Mouse (Mus musculus) fat pad, adult 2 months (tissue): ENCODE results near the gene Gm32687.
"Not testable (repeated sequence)": the region's sequence is repeated elsewhere in the genome, so short reads cannot be mapped to it uniquely, and the experiment has no call there.

Experiments used
- DNase-seq: peaks from one replicate; pipeline ENCODE4 v3.0.0-alpha.2; 2011; ENCODE audit warnings: low read depth, low spot score; ENCODE audit errors: extremely low read depth

Gm32687 gene

DNA sequence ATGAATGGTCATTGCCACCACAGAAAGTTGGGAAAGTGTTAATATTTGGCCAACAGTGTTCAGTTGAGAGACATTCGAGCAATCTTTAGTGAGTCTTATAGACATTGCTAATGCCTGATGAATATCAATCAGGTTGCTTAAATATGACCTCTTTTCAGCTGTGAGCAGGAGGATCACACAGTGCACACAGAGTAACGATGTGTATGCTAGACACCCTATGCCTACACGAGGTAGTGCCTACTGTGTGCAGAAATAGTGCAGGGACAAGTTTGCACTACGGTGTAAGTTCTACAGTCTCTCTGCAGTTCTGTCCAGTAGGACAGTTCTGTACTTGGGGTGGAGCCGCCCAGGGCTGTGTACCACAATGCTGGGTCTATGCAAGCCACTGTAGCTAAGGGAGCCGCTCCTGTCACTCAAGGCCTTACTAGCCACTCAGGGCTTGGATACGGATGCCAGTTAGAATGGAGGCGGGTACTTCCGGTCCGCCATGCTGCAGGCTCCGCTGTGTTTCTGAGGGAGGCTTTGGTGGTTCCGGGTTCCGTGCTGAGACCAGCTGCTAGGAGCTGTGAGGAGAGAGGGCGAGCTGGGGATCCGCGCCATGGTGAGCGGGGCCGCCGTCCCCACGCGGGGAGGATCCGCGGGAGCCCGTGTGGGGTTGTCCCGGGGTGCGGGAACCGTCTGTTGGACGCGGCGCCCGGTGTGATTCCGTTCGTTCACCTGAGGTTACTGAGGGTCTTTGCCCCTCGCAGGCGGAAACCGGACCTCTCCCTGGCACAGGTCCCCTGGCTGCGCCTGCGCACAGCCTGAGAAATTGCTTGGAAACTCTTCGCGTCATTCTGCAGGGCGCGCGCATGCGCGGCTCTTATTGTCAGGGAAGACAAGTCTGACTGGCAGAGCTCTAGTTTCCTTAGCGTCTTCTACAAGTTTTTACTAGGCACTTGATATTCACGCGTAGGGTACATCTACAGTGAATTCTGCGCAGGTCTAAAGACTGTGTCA, at the start of gene Gm32687:
TSS of gene Gm32687 (plus strand) at position 526 of the 999 bp plus-strand sequence.
- DNase-seq, result not testable (repeated sequence)

DNA sequence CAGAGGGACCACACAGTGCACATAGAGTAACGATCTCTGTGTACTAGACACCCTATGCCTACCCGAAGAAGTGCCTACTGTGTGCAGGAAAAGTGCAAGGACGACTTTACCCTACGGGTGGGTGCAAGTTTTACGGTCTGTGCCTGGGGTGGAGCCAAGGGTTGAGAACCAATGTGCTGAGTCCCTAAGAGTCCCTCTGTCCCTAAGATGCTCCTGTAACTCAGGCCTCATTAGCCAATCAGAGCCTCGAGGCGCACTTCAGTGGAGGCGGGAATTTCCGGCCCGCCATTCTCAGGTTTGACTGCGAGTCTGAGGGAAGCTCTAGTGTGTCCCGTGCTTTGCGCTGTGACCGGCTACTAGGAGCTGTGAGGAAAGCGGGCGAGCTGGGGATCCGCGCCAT, 17.5 kb upstream of the Gm32687 start:
- DNase-seq, result not testable (repeated sequence)

DNA sequence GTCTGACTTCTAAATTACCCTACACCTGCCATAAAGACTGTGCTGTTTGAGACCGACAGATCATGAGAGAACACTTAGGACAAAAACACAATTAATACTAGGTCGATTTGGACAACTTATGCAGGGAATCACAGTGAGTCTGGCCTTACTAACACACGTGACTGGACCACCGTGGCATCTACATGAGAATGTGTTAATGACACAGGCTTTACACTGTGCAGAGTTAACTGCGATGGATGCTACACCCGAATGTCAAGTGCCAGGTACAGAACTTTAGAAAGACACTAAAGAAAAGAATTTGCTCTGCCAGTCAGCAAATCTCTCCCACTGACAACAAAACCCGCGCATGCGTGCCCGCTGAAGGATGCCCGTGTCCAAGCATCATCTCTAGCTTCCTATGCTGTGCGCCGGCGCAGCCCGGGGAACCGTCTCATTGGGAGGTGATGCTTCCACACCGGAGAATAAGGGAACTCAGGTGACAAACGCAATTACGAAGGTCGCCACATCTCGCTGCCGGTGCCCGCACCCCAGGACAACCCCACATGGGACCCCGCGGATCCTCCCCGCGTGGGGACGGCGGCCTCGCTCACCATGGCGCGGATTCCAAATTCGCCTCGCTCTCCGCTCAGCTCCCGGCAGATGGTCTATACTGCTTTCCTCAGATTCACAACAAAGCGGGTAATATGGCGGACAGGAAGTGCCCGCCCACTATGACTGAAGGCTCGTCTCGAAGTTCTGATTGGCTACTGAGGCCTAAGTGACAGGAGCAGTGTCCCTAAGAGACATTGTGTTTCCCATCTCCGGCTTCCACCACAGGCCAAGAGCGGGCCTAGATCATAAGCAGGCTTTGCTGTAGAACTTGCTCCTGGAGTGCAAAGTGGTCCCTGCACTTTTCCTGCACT, 66.4 kb downstream of the Gm32687 start, which contains the start of gene Zfp781:
TSS of gene Zfp781 (minus strand) at position 639 of the 902 bp plus-strand sequence.
- not testable (repeated sequence) for DNase-seq
